Mouse (Mus musculus): ENCODE data around the gene Mettl16.
A peak's percentile ranks its signal among the peaks of the same experiment; 100 is the strongest.

The Mettl16 gene

GRCm38 (mm10) chr11:74843761-74844160, 73.1 kb downstream of the Mettl16 start:
- no peak for DNase-seq (ENCODE audit: low spot score in 2 of 2)

- no peak for DNase-seq (ENCODE audit: low spot score in 2 of 2)
Measured at GRCm38 (mm10) chr11:74845784-74846183, 75.2 kb downstream of the Mettl16 start.

- peak; percentile 62 to 71 for DNase-seq (ENCODE audit: low spot score in 2 of 2)
Measured at GRCm38 (mm10) chr11:74847919-74848521, 77.4 kb downstream of the Mettl16 start.

GRCm38 (mm10) chr11:74850998-74851661, 80.5 kb downstream of the Mettl16 start:
- no peak for DNase-seq (ENCODE audit: low spot score in 2 of 2)

- no peak for DNase-seq (ENCODE audit: low spot score in 2 of 2)
Measured at GRCm38 (mm10) chr11:74857756-74858155, 87.1 kb downstream of the Mettl16 start.

GRCm38 (mm10) chr11:74862129-74862528, 91.5 kb downstream of the Mettl16 start:
- DNase-seq (ENCODE audit: low spot score in 2 of 2), result no peak

GRCm38 (mm10) chr11:74863471-74863870, 92.8 kb downstream of the Mettl16 start:
- DNase-seq (ENCODE audit: low spot score in 2 of 2), result no peak

GRCm38 (mm10) chr11:74864421-74864820, 93.8 kb downstream of the Mettl16 start:
- DNase-seq (ENCODE audit: low spot score in 2 of 2), result no peak

GRCm38 (mm10) chr11:74865252-74865651, 94.6 kb downstream of the Mettl16 start:
- DNase-seq (ENCODE audit: low spot score in 2 of 2), result no peak

GRCm38 (mm10) chr11:74866640-74867039, 96.0 kb downstream of the Mettl16 start:
- DNase-seq (ENCODE audit: low spot score in 2 of 2), result no peak

GRCm38 (mm10) chr11:74867181-74867580, 96.6 kb downstream of the Mettl16 start:
- no peak for DNase-seq (ENCODE audit: low spot score in 2 of 2)

GRCm38 (mm10) chr11:74868046-74868760, 97.6 kb downstream of the Mettl16 start:
- no peak for DNase-seq (ENCODE audit: low spot score in 2 of 2)

- DNase-seq (ENCODE audit: low spot score in 2 of 2), result no peak
Measured at GRCm38 (mm10) chr11:74869603-74870002, 99.0 kb downstream of the Mettl16 start.

- DNase-seq (ENCODE audit: low spot score in 2 of 2), result no peak
Measured at GRCm38 (mm10) chr11:74870544-74870943, 99.9 kb downstream of the Mettl16 start.

- no peak for DNase-seq (ENCODE audit: low spot score in 2 of 2)
Measured at GRCm38 (mm10) chr11:74870991-74871622, 100.5 kb downstream of the Mettl16 start.

- no peak for DNase-seq (ENCODE audit: low spot score in 2 of 2)
Measured at GRCm38 (mm10) chr11:74874630-74875029, 104.0 kb downstream of the Mettl16 start.

- DNase-seq (ENCODE audit: low spot score in 2 of 2), result no peak
Measured at GRCm38 (mm10) chr11:74876801-74877200, 106.2 kb downstream of the Mettl16 start.
